Mouse (Mus musculus): ENCODE data around the gene Trim17.

Gene Trim17

GRCm38 (mm10) chr11:58947798-58948528 is 6.5 kb upstream of the Trim17 start:
- DNase-seq: no peak

GRCm38 (mm10) chr11:58948542-58949479 is 5.7 kb upstream of the Trim17 start, which contains the start of gene Hist3h2ba:
TSS of gene Hist3h2ba (plus strand) at chr11:58948920.
- peak; percentile 36 to 54 for DNase-seq

- DNase-seq: no peak
Measured at GRCm38 (mm10) chr11:58949480-58950431, 4.7 kb upstream of the Trim17 start.

- no peak for DNase-seq
Measured at GRCm38 (mm10) chr11:58951210-58951609, 3.3 kb upstream of the Trim17 start.

GRCm38 (mm10) chr11:58953351-58954169 is 925 bp upstream of the Trim17 start:
- DNase-seq: peak; percentile 19 to 38

GRCm38 (mm10) chr11:58954170-58954419 is 390 bp upstream of the Trim17 start:
- DNase-seq: peak in 1 of 2 experiments; percentile 68

- DNase-seq: no peak
Measured at GRCm38 (mm10) chr11:58955143-58955867, 820 bp downstream of the Trim17 start.

GRCm38 (mm10) chr11:58955868-58956257 is 1.4 kb downstream of the Trim17 start:
- DNase-seq: no peak

- no peak for DNase-seq
Measured at GRCm38 (mm10) chr11:58957226-58957914, 2.9 kb downstream of the Trim17 start.

- DNase-seq: no peak
Measured at GRCm38 (mm10) chr11:58958536-58958935, 4.1 kb downstream of the Trim17 start.

- DNase-seq: no peak
Measured at GRCm38 (mm10) chr11:58959186-58959825, 4.8 kb downstream of the Trim17 start.

- DNase-seq: peak; percentile 64 to 73
Measured at GRCm38 (mm10) chr11:58959921-58960465, 5.5 kb downstream of the Trim17 start.

- no peak for DNase-seq
Measured at GRCm38 (mm10) chr11:58961364-58962177, 7.1 kb downstream of the Trim17 start.

GRCm38 (mm10) chr11:58963543-58963942 is 9.1 kb downstream of the Trim17 start:
- no peak for DNase-seq

- no peak for DNase-seq
Measured at GRCm38 (mm10) chr11:58964216-58964615, 9.7 kb downstream of the Trim17 start.

- no peak for DNase-seq
Measured at GRCm38 (mm10) chr11:58965001-58965760, 10.7 kb downstream of the Trim17 start.

GRCm38 (mm10) chr11:58967346-58967745 is 12.9 kb downstream of the Trim17 start:
- DNase-seq: no peak

- DNase-seq: no peak
Measured at GRCm38 (mm10) chr11:58968551-58968950, 14.1 kb downstream of the Trim17 start.

All from spleen, adult 18-20 months (tissue).